Mouse (Mus musculus) midbrain, embryonic 16.5 days (tissue): Measurements from ENCODE around the gene Mcts1. TPM values are rescaled to one million over a fixed set of nuclear protein-coding genes. Genes with fewer than 3 reads are reported as not detected.

Source experiments
- ATAC-seq: fragments of 200-750 bp; cut with Nextera tagmentation; 2 replicates; pipeline ENCODE4 v1.8.0; 2017; ENCODE audit warnings: moderate TSS enrichment
- H3K27ac ChIP-seq: fragments of 300-500 bp; sonication (generic); 2 replicates; pipeline ENCODE4 v1.5.1; 2014; ENCODE audit warnings: mild to moderate bottlenecking, low read length, mixed read lengths
- H3K27me3 ChIP-seq: fragments of 300-500 bp; sonication (generic); 2 replicates; pipeline ENCODE4 v1.6.1; 2014; ENCODE audit warnings: low read depth, low read length, mixed read lengths; ENCODE audit not compliant: control insufficient read depth, insufficient read depth
- H3K36me3 ChIP-seq: fragments of 300-500 bp; sonication (generic); 2 replicates; pipeline ENCODE4 v1.6.1; 2014; ENCODE audit warnings: mild to moderate bottlenecking, low read length, moderate library complexity, mixed read lengths; ENCODE audit not compliant: control insufficient read depth, insufficient read depth
- H3K4me1 ChIP-seq: fragments of 300-500 bp; sonication (generic); 2 replicates; pipeline ENCODE4 v1.6.1; 2014; ENCODE audit warnings: mild to moderate bottlenecking, low read length, mixed read lengths; ENCODE audit not compliant: control insufficient read depth, insufficient read depth
- H3K4me2 ChIP-seq: fragments of 300-500 bp; sonication (generic); 2 replicates; pipeline ENCODE4 v1.6.1; 2014; ENCODE audit warnings: mild to moderate bottlenecking, low read length, mixed read lengths
- H3K4me3 ChIP-seq: fragments of 300-500 bp; sonication (generic); 2 replicates; pipeline ENCODE4 v1.5.1; 2014; ENCODE audit warnings: low read depth, mild to moderate bottlenecking, low read length, moderate library complexity, mixed read lengths
- H3K9ac ChIP-seq: fragments of 300-500 bp; sonication (generic); 2 replicates; pipeline ENCODE4 v1.6.1; 2014; ENCODE audit warnings: low read depth, low read length, mixed read lengths
- H3K9me3 ChIP-seq: fragments of 300-500 bp; sonication (generic); replicated peaks from 2 replicates; pipeline ENCODE4 v1.6.1; 2014; ENCODE audit warnings: mild to moderate bottlenecking, low read length, mixed read lengths; ENCODE audit not compliant: control insufficient read depth, poor library complexity, severe bottlenecking
- WGBS: fragments of 180-500 bp; shearing (Covaris S2); extraction: QIAGEN DNeasy Blood & Tissue Kit; methylation state at CpG from one replicate; pipeline ENCODE4 v1.1.7; 2014; 5-methylcytosine and 5-hydroxymethylcytosine counted together
- polyA plus RNA-seq: library from polyadenylated mRNA; unstranded; fragments of >200 nt; fragmentation: Nextera tagmentation; extraction: Ambion mirVana; gene quantifications from 2 replicates; pipeline ENCODE4 v1.2.1, GENCODE M21; 2015

Gene Mcts1
- polyA plus RNA-seq, 1 experiment from 2014 or later, result 181 TPM

- Histone ChIP-seq H3K27me3 (no peaks in the 10 kb centered on the region), H3K9ac (no peak overlapping the region), H3K36me3 (no peaks in the 10 kb centered on the region), H3K4me3 (no peak overlapping the region), H3K27ac (no peak overlapping the region), H3K4me2 (no peak overlapping the region), H3K4me1 (no peaks in the 10 kb centered on the region), H3K9me3 (no peaks in the 10 kb centered on the region)
- ATAC-seq, result no peak
Observed at GRCm38 (mm10) chrX:38583261-38583660, 17.1 kb upstream of the Mcts1 start.

- Histone ChIP-seq H3K27ac (no peak overlapping the region), H3K4me3 (no peak overlapping the region), H3K27me3 (no peaks in the 10 kb centered on the region), H3K36me3 (no peaks in the 10 kb centered on the region), H3K9ac (no peak overlapping the region), H3K4me2 (no peak overlapping the region), H3K4me1 (no peaks in the 10 kb centered on the region), H3K9me3 (no peaks in the 10 kb centered on the region)
- 48% methylated on average over 4 of the region's 4 CpGs for WGBS
- ATAC-seq, result no peak
Observed at GRCm38 (mm10) chrX:38589827-38590226, 10.6 kb upstream of the Mcts1 start.

GRCm38 (mm10) chrX:38591749-38592148 lies 8.6 kb upstream of the Mcts1 start:
- H3K4me1 ChIP-seq, result no peaks in the 10 kb centered on the region

GRCm38 (mm10) chrX:38593180-38593889 lies 7.0 kb upstream of the Mcts1 start:
- Histone ChIP-seq H3K4me3 (no peak overlapping the region), H3K9ac (no peak overlapping the region), H3K4me2 (no peak overlapping the region), H3K9me3 (no peaks in the 10 kb centered on the region), H3K36me3 (no peaks in the 10 kb centered on the region), H3K27me3 (no peaks in the 10 kb centered on the region), H3K27ac (no peak overlapping the region), H3K4me1 (no peaks in the 10 kb centered on the region)
- no peak for ATAC-seq
- WGBS, result 63% methylated on average over 5 of the region's 5 CpGs

More at GRCm38 (mm10) chrX:38591749-38592148, 8.6 kb upstream of the Mcts1 start:
- no peaks in the 10 kb centered on the region for H3K36me3 ChIP-seq
- no peak overlapping the region for H3K27ac ChIP-seq
- WGBS, result 88% methylated on average over 3 of the region's 3 CpGs
- no peaks in the 10 kb centered on the region for H3K27me3 ChIP-seq
- no peak overlapping the region for H3K4me2 ChIP-seq
- H3K9ac ChIP-seq, result no peak overlapping the region
- H3K4me3 ChIP-seq, result no peak overlapping the region
- ATAC-seq, result no peak
- H3K9me3 ChIP-seq, result no peaks in the 10 kb centered on the region

GRCm38 (mm10) chrX:38600995-38601369 lies 604 bp downstream of the Mcts1 start:
- 14% methylated on average over 3 of the region's 3 CpGs for WGBS
- Histone ChIP-seq H3K36me3 (no peaks in the 10 kb centered on the region), H3K4me2 (peak overlapping the region; percentile 54), H3K27me3 (no peaks in the 10 kb centered on the region), H3K9me3 (no peaks in the 10 kb centered on the region), H3K27ac (peak overlapping the region; percentile 82), H3K9ac (peak overlapping the region; percentile 72), H3K4me1 (no peaks in the 10 kb centered on the region), H3K4me3 (peak overlapping the region; percentile 51)
- peak; percentile 85 for ATAC-seq

GRCm38 (mm10) chrX:38634801-38635637 lies 34.6 kb downstream of the Mcts1 start, which contains the start of gene C1galt1c1:
C1galt1c1 (minus strand) TSS chrX:38635087.
- H3K9me3 ChIP-seq, result no peaks in the 10 kb centered on the region
- H3K4me3 ChIP-seq, result peak within 1 kb of the TSS; percentile 55
- 0 out of 2 replicates have a peak, but pooled peaks cover 2% of the 10 kb centered on the region for H3K4me1 ChIP-seq
- peak within 1 kb of the TSS; percentile 89 for H3K27ac ChIP-seq
- 24% methylated on average over 32 of the region's 43 CpGs for WGBS
- H3K4me2 ChIP-seq, result peak within 1 kb of the TSS; percentile 50
- ATAC-seq, result peak; percentile 99
- no peaks in the 10 kb centered on the region for H3K36me3 ChIP-seq
- H3K27me3 ChIP-seq, result no peaks in the 10 kb centered on the region
- H3K9ac ChIP-seq, result peak within 1 kb of the TSS; percentile 79

- H3K27ac ChIP-seq, result peak overlapping the region; percentile 63
- no peaks in the 10 kb centered on the region for H3K9me3 ChIP-seq
- H3K27me3 ChIP-seq, result no peaks in the 10 kb centered on the region
- 0 out of 2 replicates have a peak, but pooled peaks cover 2% of the 10 kb centered on the region for H3K4me1 ChIP-seq
- ATAC-seq, result no peak
- no peaks in the 10 kb centered on the region for H3K36me3 ChIP-seq
- no peak overlapping the region for H3K9ac ChIP-seq
- peak overlapping the region; percentile 55 for H3K4me3 ChIP-seq
- H3K4me2 ChIP-seq, result peak overlapping the region; percentile 50
Observed at GRCm38 (mm10) chrX:38635638-38635931, 35.2 kb downstream of the Mcts1 start.

- no peaks in the 10 kb centered on the region for H3K4me1 ChIP-seq
- H3K36me3 ChIP-seq, result no peaks in the 10 kb centered on the region
- WGBS, result 74% methylated on average over 4 of the region's 4 CpGs
- H3K27ac ChIP-seq, result no peak overlapping the region
- ATAC-seq, result no peak
- no peaks in the 10 kb centered on the region for H3K27me3 ChIP-seq
- H3K4me3 ChIP-seq, result no peak overlapping the region
- no peak overlapping the region for H3K4me2 ChIP-seq
- H3K9me3 ChIP-seq, result no peaks in the 10 kb centered on the region
- no peak overlapping the region for H3K9ac ChIP-seq
Observed at GRCm38 (mm10) chrX:38641435-38641834, 41.1 kb downstream of the Mcts1 start.

GRCm38 (mm10) chrX:38642183-38642582 lies 41.8 kb downstream of the Mcts1 start:
- no peak for ATAC-seq
- no peak overlapping the region for H3K4me3 ChIP-seq
- no peaks in the 10 kb centered on the region for H3K4me1 ChIP-seq
- no peaks in the 10 kb centered on the region for H3K36me3 ChIP-seq
- H3K27me3 ChIP-seq, result no peaks in the 10 kb centered on the region
- H3K9ac ChIP-seq, result no peak overlapping the region
- H3K9me3 ChIP-seq, result no peaks in the 10 kb centered on the region
- 70% methylated on average over 4 of the region's 4 CpGs for WGBS
- no peak overlapping the region for H3K4me2 ChIP-seq
- no peak overlapping the region for H3K27ac ChIP-seq
